Mouse (Mus musculus) Patski (cell line): ENCODE results near the gene Pgam2. TPM values are rescaled to one million over a fixed set of nuclear protein-coding genes. Genes with fewer than 3 reads are reported as not detected.

Source experiments
- ATAC-seq: fragments of 100-300 bp; one replicate; pipeline ENCODE4 v1.8.0; 2021
- CTCF ChIA-PET: fragments of 350-600 bp; sonication (Branson Sonifier 250); formaldehyde crosslinking; loops from one replicate; lab custom pipeline; 2022; ENCODE audit warnings: inconsistent platforms; lab: Charles Lee
- POLR2A ChIA-PET: fragments of 350-600 bp; sonication (Branson Sonifier 250); formaldehyde crosslinking; loops from one replicate; lab custom pipeline; 2022; ENCODE audit warnings: antibody characterized with exemption, inconsistent platforms; lab: Charles Lee
- DNase-seq: peaks from one replicate; pipeline ENCODE4 v3.0.0-alpha.2; 2011; ENCODE audit warnings: low read depth, low spot score
- H3K27me3 ChIP-seq: fragments of 371-371 bp; one replicate; pipeline ENCODE4 v1.5.1; 2021
- CTCF ChIP-seq: fragments of 100-300 bp; IDR thresholded peaks from one replicate; pipeline ENCODE4 v1.5.1; 2021
- in situ Hi-C: fragments of 300-500 bp; cut with MboI; formaldehyde crosslinking; loops from 3 replicates; pipeline ENCODE4 v1.11.1; 2018; ENCODE audit warnings: low pct_unique_long_range_greater_than_20kb, mixed read lengths
- polyA plus RNA-seq: library from polyadenylated mRNA; unstranded; gene quantifications from one replicate; pipeline ENCODE4 v1.2.3, GENCODE M21; 2021

Gene Pgam2
- 7.7 TPM for polyA plus RNA-seq

DNA sequence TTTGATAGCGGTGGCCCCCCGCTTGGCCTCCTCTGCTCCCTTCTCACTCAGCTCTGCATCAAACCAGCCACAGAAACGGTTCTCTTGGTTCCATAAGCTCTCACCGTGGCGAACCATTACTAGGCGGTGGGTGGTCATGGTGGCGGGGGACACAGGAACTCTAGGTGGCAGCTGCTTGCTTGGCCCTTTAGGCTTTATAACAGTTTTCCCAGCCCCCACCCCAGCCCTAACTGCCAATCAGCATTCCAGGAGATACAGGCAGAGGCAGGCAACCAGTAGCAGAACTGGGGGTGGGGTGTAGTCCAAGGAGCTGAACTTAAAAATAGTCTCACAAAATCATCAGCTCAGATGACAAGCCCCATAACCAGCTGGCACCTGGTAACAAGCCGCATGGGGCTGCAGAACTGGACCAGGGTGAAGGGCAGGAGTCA is at the start of gene Pgam2:
Gene Pgam2, minus strand, starts transcription at position 183 of the 431 bp plus-strand sequence.
- in situ Hi-C loops, result no loop called here
- ChIA-PET POLR2A (interaction anchor here (0.9 to 1.4 kb wide), 2 partner anchors 13 to 14 kb away, joined by 3 to 4 read pairs; no protein-coding TSS in a partner anchor), CTCF (interaction anchor here (1.1 to 2.0 kb wide), 3 partner anchors 11 to 33 kb away, joined by 3 to 4 read pairs (median 4); no protein-coding TSS in a partner anchor)
- H3K27me3 ChIP-seq, result no peaks in the 10 kb centered on the region
- no peak for TF ChIP-seq CTCF
- no peak for DNase-seq
- no peak for ATAC-seq

DNA sequence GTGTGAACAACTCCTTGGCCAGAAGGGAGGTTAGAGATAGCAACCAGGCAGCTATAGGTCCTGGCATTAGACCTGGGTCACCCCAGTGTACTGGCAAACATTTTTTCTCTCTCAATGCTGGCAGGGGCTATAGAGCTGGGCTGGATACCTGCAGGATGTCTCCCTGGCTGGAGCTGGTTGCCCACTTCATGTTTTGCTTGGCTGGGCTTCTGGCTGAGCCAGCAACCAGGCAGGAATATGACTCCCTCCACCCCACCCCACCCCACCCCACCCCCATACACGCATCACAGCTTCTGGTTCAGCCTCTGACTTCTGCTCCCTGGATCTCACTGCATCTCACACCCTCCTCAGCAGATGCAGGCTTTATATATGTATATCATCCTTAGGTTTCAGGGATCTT is 48.8 kb upstream of the Pgam2 start:
- no peak for DNase-seq
- in situ Hi-C loops, result loop anchor here (25.0 kb wide), 1 partner anchor 1565 kb away; no protein-coding TSS in a partner anchor
- no peak for TF ChIP-seq CTCF
- no peaks in the 10 kb centered on the region for H3K27me3 ChIP-seq
- POLR2A ChIA-PET, result interaction anchor here (2.4 kb wide), 1 partner anchor 30 kb away, joined by 5 read pairs; no protein-coding TSS in a partner anchor
- CTCF ChIA-PET, result interaction anchor here (1.2 kb wide), 1 partner anchor 16 kb away, joined by 4 read pairs; no protein-coding TSS in a partner anchor
- no peak for ATAC-seq

DNA sequence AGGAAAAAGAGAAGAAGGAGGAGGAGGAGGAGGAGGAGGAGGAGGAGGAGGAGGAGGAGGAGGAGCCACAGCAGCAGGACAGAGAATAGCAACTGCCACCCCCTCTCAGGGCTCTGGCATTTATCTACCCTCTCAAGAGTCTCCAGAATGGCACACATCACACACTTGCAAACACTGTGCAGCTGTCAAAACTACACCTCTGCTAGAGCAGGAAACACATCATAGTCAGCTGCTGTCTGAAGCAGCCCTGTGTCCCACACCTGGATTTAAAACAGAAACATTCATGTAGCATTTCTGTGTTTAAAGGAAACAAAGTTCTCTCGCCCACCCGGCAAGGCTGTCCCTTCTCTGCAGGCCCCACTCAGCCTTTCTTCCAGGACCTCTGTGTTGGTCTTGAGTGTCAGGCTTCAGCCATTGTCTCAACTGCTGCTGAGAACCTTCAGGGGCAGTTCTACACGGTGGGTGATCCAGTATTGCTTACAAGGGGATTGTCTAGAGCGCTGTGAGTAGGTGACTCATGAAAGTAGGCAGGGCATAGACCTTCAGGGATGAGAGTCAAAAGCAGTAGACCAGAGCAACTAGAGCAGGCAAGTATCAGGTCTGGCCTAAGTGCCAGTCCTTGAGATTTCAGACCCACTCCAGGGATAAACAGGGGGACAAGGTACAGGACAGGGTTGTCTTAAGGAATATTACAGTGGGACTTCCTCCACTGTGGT is 47.6 kb upstream of the Pgam2 start:
- ATAC-seq (peak; percentile 53), DNase-seq (no peak)
- ChIA-PET CTCF (interaction anchor here (5.9 kb wide), 1 partner anchor 35 kb away, joined by 33 read pairs; no protein-coding TSS in a partner anchor), POLR2A (interaction anchor here (0.9 kb wide), 1 partner anchor 16 kb away, joined by 3 read pairs; no protein-coding TSS in a partner anchor)
- TF ChIP-seq CTCF, result no peak
- H3K27me3 ChIP-seq, result no peaks in the 10 kb centered on the region
- in situ Hi-C loops, result loop anchor here (25.0 kb wide), 1 partner anchor 1564 kb away; no protein-coding TSS in a partner anchor

DNA sequence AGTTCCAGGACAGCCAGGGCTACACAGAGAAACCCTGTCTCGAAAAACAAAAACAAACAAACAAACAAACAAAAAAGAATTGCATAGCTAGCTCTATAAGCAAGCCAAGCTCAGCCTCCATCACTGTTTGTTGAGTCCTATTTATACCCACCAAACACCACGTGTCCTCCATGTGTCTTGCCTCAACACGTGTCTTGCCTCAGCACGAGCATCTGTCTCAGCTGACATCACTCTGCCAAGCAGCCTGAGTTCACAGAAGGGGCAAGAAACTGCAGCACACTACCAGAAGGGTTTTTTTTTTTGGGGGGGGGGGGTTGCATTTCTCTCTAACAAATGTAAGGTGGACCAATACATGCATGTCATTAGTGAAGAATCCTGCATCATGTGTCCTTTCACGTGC is 46.9 kb upstream of the Pgam2 start:
- DNase-seq (no peak), ATAC-seq (no peak)
- in situ Hi-C loops, result loop anchor here (25.0 kb wide), 1 partner anchor 1563 kb away; no protein-coding TSS in a partner anchor
- CTCF ChIA-PET, result interaction anchor here (5.9 kb wide), 1 partner anchor 36 kb away, joined by 33 read pairs; no protein-coding TSS in a partner anchor
- POLR2A ChIA-PET, result interaction anchor here (0.9 to 1.0 kb wide), 2 partner anchors 12 to 15 kb away, joined by 3 read pairs; no protein-coding TSS in a partner anchor
- TF ChIP-seq CTCF, result no peak
- no peaks in the 10 kb centered on the region for H3K27me3 ChIP-seq

DNA sequence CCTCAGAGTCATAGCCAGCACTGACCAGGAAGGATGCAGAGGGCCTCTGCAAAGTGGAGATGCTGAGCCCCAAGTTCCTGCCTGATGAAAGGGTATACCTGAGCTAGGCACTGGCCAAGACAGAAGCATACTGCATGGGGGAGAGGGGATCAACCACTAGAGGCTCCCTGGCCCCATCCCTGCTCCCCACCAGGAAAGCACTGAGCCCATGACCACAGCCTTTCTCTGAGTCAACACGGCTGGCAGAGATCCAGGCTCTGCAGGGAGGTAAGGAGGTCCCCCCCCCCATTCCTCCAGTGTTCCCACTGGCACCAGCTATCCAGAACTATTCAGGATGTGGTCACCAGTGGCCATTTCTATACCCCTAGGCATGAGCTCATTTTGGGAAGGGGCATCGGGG is 45.8 kb upstream of the Pgam2 start:
- in situ Hi-C loops, result loop anchor here (5.0 kb wide), 1 partner anchor 33 kb away; no protein-coding TSS in a partner anchor

DNA sequence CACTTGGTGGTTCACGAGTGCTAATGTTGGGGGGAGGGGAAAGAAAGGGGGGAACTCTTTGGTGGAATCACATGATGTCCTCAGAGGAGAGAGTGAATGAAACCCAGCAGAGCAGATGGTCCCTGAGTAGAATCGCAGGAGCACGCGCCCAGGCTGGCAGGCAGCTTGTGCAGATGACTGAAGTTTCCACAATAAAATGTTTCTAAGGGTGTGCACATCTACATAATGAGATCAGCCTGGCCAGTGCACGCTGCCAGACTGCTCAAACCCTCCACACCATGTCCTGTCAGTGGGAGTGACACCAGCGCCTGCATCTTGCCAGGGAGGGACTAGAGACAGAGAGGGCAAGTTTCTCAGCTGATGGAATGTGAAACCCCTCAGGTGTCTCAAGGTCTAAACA is 45.2 kb upstream of the Pgam2 start:
- POLR2A ChIA-PET, result no interaction called here
- TF ChIP-seq CTCF, result no peak
- H3K27me3 ChIP-seq, result no peaks in the 10 kb centered on the region
- DNase-seq, result no peak
- in situ Hi-C loops, result loop anchor here (5.0 kb wide), 1 partner anchor 34 kb away; no protein-coding TSS in a partner anchor
- peak; percentile 36 for ATAC-seq
- CTCF ChIA-PET, result interaction anchor here (1.4 to 5.9 kb wide), 5 partner anchors 12 to 107 kb away, joined by 3 to 39 read pairs (median 6); partner anchors contain the start of gene Polm

More for the DNA sequence above, 45.8 kb upstream of the Pgam2 start:
- ChIA-PET CTCF (interaction anchor here (0.8 to 5.9 kb wide), 6 partner anchors 12 to 108 kb away, joined by 3 to 39 read pairs (median 5); partner anchors contain the start of gene Polm), POLR2A (interaction anchor here (0.9 to 1.0 kb wide), 2 partner anchors 12 to 15 kb away, joined by 4 to 8 read pairs; partner anchors contain the start of gene Polm)
- TF ChIP-seq CTCF, result peak; percentile 57
- no peaks in the 10 kb centered on the region for H3K27me3 ChIP-seq
- ATAC-seq (no peak), DNase-seq (peak; percentile 88)

DNA sequence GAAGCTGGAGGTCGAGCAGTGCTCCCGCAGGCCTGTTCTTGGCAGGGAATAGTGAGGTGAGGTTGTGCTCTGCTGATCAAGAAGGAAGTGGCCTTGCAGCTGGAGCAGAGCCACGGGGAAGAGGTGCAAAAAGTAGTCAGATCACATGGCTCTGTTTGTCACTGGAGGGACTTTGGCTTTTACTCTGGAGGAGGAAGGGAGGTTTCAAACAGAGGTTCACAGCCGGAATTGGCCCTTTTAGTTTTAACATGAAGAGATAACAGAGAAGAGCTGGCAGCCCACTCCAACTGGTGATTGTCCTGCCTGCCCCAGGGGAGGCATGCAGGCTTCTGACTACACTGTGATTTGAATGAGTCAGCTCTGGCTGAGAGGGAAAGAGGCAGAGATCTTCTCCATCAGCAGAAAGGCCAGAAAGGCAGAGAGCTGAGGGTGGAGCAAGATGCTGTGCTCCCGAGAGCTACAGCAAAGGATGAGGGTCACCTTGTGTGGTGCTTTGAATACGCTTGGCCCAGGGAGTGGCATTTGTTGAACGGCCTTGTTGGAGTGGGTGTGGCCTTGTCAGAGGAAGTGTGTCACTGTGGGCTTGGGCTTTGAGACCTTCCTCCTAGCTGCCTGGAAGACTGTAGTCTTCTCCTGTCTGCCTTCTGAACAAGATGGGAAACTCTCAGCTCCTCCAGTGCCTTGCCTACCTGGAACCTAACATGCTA is 43.3 kb upstream of the Pgam2 start:
- peak; percentile 33 for ATAC-seq
- POLR2A ChIA-PET, result interaction anchor here (0.6 to 1.8 kb wide), 4 partner anchors 20 to 356 kb away, joined by 3 to 8 read pairs (median 3); partner anchors contain the start of gene Pold2
- DNase-seq, result no peak
- no peaks in the 10 kb centered on the region for H3K27me3 ChIP-seq
- in situ Hi-C loops, result loop anchor here (5.0 kb wide), 1 partner anchor 36 kb away; no protein-coding TSS in a partner anchor
- no peak for TF ChIP-seq CTCF
- CTCF ChIA-PET, result interaction anchor here (1.0 to 5.9 kb wide), 6 partner anchors 9 to 39 kb away, joined by 3 to 39 read pairs (median 4); partner anchors contain the start of gene Polm

DNA sequence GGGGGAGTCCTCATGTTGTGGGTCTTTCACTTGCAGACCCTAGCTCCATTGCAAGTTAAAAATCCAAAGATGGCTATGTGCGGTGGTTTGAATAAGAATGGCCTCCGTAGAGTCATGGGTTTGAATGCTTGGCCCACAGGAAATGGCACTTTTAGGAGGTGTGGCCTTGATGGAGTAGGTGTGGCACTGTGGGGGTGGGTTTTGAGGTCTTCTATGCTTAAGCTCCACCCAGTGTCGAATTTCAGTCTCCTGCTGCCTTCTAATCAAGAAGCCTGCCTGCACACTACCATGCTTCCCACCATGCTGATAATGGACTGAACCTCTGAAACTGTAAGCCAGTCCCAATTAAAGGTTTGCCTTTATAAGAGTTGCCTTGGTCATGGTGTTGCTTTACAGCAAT is 39.6 kb upstream of the Pgam2 start:
- no peak for DNase-seq
- TF ChIP-seq CTCF, result no peak
- no peak for ATAC-seq
- CTCF ChIA-PET, result interaction anchor here (1.3 to 1.4 kb wide), 2 partner anchors 37 to 43 kb away, joined by 3 read pairs; no protein-coding TSS in a partner anchor
- POLR2A ChIA-PET, result no interaction called here
- H3K27me3 ChIP-seq, result no peaks in the 10 kb centered on the region
- in situ Hi-C loops, result no loop called here

DNA sequence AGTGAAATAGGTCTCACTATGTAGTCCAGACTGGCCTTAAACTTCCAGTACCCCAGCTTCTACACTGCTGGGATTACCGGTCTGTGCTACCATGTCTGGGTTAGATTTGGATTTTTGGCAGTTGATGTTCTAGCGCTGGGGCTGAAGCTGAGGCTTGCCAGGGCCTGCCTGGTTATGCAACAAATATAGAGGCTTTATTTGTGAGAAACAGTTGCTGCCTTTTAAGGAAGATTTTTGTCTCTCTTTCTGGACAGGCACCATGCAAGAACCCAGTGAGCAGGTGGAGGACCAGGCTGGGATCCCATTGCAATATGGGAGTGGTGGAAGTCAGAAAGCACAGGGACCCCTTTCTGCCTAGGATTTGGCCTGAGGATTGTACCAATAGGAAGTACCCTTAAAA is 38.2 kb upstream of the Pgam2 start:
- in situ Hi-C loops, result no loop called here
- DNase-seq, result no peak
- no peak for TF ChIP-seq CTCF
- no peaks in the 10 kb centered on the region for H3K27me3 ChIP-seq
- CTCF ChIA-PET, result interaction anchor here (1.4 kb wide), 1 partner anchor 38 kb away, joined by 3 read pairs; no protein-coding TSS in a partner anchor
- ATAC-seq, result no peak
- POLR2A ChIA-PET, result no interaction called here
